Mouse (Mus musculus): ENCODE measurements around the gene Tmem115.

- TF ChIP-seq POLR2A (IDR thresholded peaks at IDR 0.05; ENCODE audit: insufficient read depth, low read length) (no peak), EP300 (IDR thresholded peaks at IDR 0.05; ENCODE audit: insufficient read depth, low read depth, low read length) (no peak), CTCF (IDR thresholded peaks at IDR 0.05; ENCODE audit: low read depth, low read length) (no peak)
Measured at GRCm38 (mm10) chr9:107541474-107542351, 8.0 kb downstream of the Tmem115 start, which contains the start of the genes Cyb561d2 and Nprl2.
